Mouse (Mus musculus): Measurements from ENCODE around the gene Etfb. TPM values are rescaled to one million over a fixed set of nuclear protein-coding genes. Genes with fewer than 3 reads are reported as not detected.
A peak's percentile ranks its signal among the peaks of the same experiment; 100 is the strongest.
"Not testable (repeated sequence)": the region's sequence is repeated elsewhere in the genome, so short reads cannot be mapped to it uniquely, and the experiment has no call there.

The Etfb gene
- polyA plus RNA-seq (2016; fragmentation: Nextera tagmentation; extraction: Ambion mirVana), result 226 and 249 TPM in 2 replicates

GRCm38 (mm10) chr7:43443917-43444293, at the start of gene Etfb, which contains the start of gene Gm45233:
Etfb (plus strand) TSS chr7:43444083.
Gm45233 (plus strand) TSS chr7:43444128.
- H3K4me3 ChIP-seq, result peak within 1 kb of the TSS; percentile 66

GRCm38 (mm10) chr7:43399501-43399900, 44.4 kb upstream of the Etfb start:
- Histone ChIP-seq H3K4me3 (no peak overlapping the region), H3K9me3 (no peaks in the 10 kb centered on the region), H3K36me3 (no peaks in the 10 kb centered on the region), H3K27ac (no peak overlapping the region), H3K27me3 (ENCODE audit: insufficient read depth, poor library complexity, severe bottlenecking) (no peaks in the 10 kb centered on the region), H3K4me1 (replicated peaks) (no peaks in the 10 kb centered on the region)
- no peak for DNase-seq (ENCODE audit: low spot score)
- WGBS, result 90% methylated on average over 2 of the region's 2 CpGs

More at GRCm38 (mm10) chr7:43443917-43444293, at the start of gene Etfb, which contains the start of gene Gm45233:
- peak; percentile 95 for DNase-seq (ENCODE audit: low spot score)
- WGBS, result under 1% methylated on average over 27 of the region's 27 CpGs
- peak within 1 kb of the TSS; percentile 88 for H3K27ac ChIP-seq
- H3K9me3 ChIP-seq, result no peaks in the 10 kb centered on the region
- no peaks in the 10 kb centered on the region for H3K36me3 ChIP-seq
- H3K4me1 ChIP-seq (replicated peaks), result peaks cover 22% of the 10 kb centered on the region
- no peaks in the 10 kb centered on the region for H3K27me3 ChIP-seq (ENCODE audit: insufficient read depth, poor library complexity, severe bottlenecking)

GRCm38 (mm10) chr7:43402718-43403117, 41.2 kb upstream of the Etfb start:
- 65% methylated on average over 2 of the region's 2 CpGs for WGBS
- no peak for DNase-seq (ENCODE audit: low spot score)

GRCm38 (mm10) chr7:43407573-43407972, 36.3 kb upstream of the Etfb start:
- DNase-seq (ENCODE audit: low spot score), result no peak
- Histone ChIP-seq H3K27me3 (ENCODE audit: insufficient read depth, poor library complexity, severe bottlenecking) (no peaks in the 10 kb centered on the region), H3K9me3 (no peaks in the 10 kb centered on the region; the same call in 1 of the 2 replicates), H3K36me3 (no peaks in the 10 kb centered on the region), H3K4me3 (no peak overlapping the region), H3K4me1 (replicated peaks) (peaks cover 5% of the 10 kb centered on the region), H3K27ac (no peak overlapping the region)
- WGBS, result 88% methylated on average over 3 of the region's 3 CpGs

More at GRCm38 (mm10) chr7:43402718-43403117, 41.2 kb upstream of the Etfb start:
- Histone ChIP-seq H3K4me1 (replicated peaks) (no peaks in the 10 kb centered on the region), H3K36me3 (no peaks in the 10 kb centered on the region), H3K9me3 (no peaks in the 10 kb centered on the region), H3K4me3 (no peak overlapping the region), H3K27ac (no peak overlapping the region), H3K27me3 (ENCODE audit: insufficient read depth, poor library complexity, severe bottlenecking) (no peaks in the 10 kb centered on the region)

GRCm38 (mm10) chr7:43408131-43408553, 35.7 kb upstream of the Etfb start, which contains the start of gene Siglecg:
Siglecg (plus strand) TSS chr7:43408204.
- Histone ChIP-seq H3K4me3 (no peak within 1 kb of the TSS), H3K27me3 (ENCODE audit: insufficient read depth, poor library complexity, severe bottlenecking) (no peaks in the 10 kb centered on the region), H3K27ac (no peak within 1 kb of the TSS), H3K9me3 (no peaks in the 10 kb centered on the region; the same call in 1 of the 2 replicates), H3K36me3 (no peaks in the 10 kb centered on the region), H3K4me1 (replicated peaks) (peaks cover 5% of the 10 kb centered on the region)
- WGBS, result 80% methylated on average over 4 of the region's 4 CpGs
- DNase-seq (ENCODE audit: low spot score), result no peak

- Histone ChIP-seq H3K4me3 (no peak overlapping the region), H3K27me3 (ENCODE audit: insufficient read depth, poor library complexity, severe bottlenecking) (no peaks in the 10 kb centered on the region), H3K27ac (no peak overlapping the region), H3K4me1 (replicated peaks) (peaks cover 5% of the 10 kb centered on the region), H3K36me3 (no peaks in the 10 kb centered on the region), H3K9me3 (no peaks in the 10 kb centered on the region; the same call in 1 of the 2 replicates)
- no peak for DNase-seq (ENCODE audit: low spot score)
- 73% methylated on average over 3 of the region's 3 CpGs for WGBS
Observed at GRCm38 (mm10) chr7:43409084-43409483, 34.8 kb upstream of the Etfb start.

GRCm38 (mm10) chr7:43411724-43412123, 32.2 kb upstream of the Etfb start:
- not testable (repeated sequence) for H3K4me1 ChIP-seq (replicated peaks); H3K36me3 ChIP-seq; H3K4me3 ChIP-seq; H3K27me3 ChIP-seq (ENCODE audit: insufficient read depth, poor library complexity, severe bottlenecking); H3K9me3 ChIP-seq; H3K27ac ChIP-seq
- peak; percentile 10 for DNase-seq (ENCODE audit: low spot score)
- WGBS, result 29% methylated on average over 4 of the region's 4 CpGs

- H3K4me3 ChIP-seq, result no peak overlapping the region
- H3K9me3 ChIP-seq, result peaks cover 5% of the 10 kb centered on the region; the same call in 1 of the 2 replicates
- WGBS, result 83% methylated on average over 10 of the region's 10 CpGs
- H3K4me1 ChIP-seq (replicated peaks), result no peaks in the 10 kb centered on the region
- peak; percentile 5 for DNase-seq (ENCODE audit: low spot score)
- no peak overlapping the region for H3K27ac ChIP-seq
- no peaks in the 10 kb centered on the region for H3K27me3 ChIP-seq (ENCODE audit: insufficient read depth, poor library complexity, severe bottlenecking)
- no peaks in the 10 kb centered on the region for H3K36me3 ChIP-seq
Observed at GRCm38 (mm10) chr7:43417298-43417697, 26.6 kb upstream of the Etfb start.

- H3K4me3 ChIP-seq, result peak overlapping the region; percentile 21; the same call in 1 of the 2 replicates
- peak; percentile 85 for DNase-seq (ENCODE audit: low spot score)
Observed at GRCm38 (mm10) chr7:43422995-43423617, 20.8 kb upstream of the Etfb start.

GRCm38 (mm10) chr7:43423991-43424625, 19.8 kb upstream of the Etfb start:
- no peak overlapping the region for H3K27ac ChIP-seq
- 0 out of 2 replicates have a peak, but pooled peaks cover 5% of the 10 kb centered on the region for H3K4me1 ChIP-seq (replicated peaks)
- H3K9me3 ChIP-seq, result no peaks in the 10 kb centered on the region
- DNase-seq (ENCODE audit: low spot score), result no peak
- WGBS, result 70% methylated on average over 3 of the region's 3 CpGs
- no peaks in the 10 kb centered on the region for H3K36me3 ChIP-seq
- no peaks in the 10 kb centered on the region for H3K27me3 ChIP-seq (ENCODE audit: insufficient read depth, poor library complexity, severe bottlenecking)
- no peak overlapping the region for H3K4me3 ChIP-seq

More at GRCm38 (mm10) chr7:43422995-43423617, 20.8 kb upstream of the Etfb start:
- no peaks in the 10 kb centered on the region for H3K27me3 ChIP-seq (ENCODE audit: insufficient read depth, poor library complexity, severe bottlenecking)
- no peaks in the 10 kb centered on the region for H3K9me3 ChIP-seq
- WGBS, result 11% methylated on average over 11 of the region's 11 CpGs
- 0 out of 2 replicates have a peak, but pooled peaks cover 5% of the 10 kb centered on the region for H3K4me1 ChIP-seq (replicated peaks)
- no peaks in the 10 kb centered on the region for H3K36me3 ChIP-seq
- H3K27ac ChIP-seq, result no peak overlapping the region

GRCm38 (mm10) chr7:43427406-43427805, 16.5 kb upstream of the Etfb start, which contains the start of gene Lim2:
Lim2 (plus strand) TSS chr7:43427670.
- H3K27ac ChIP-seq, result no peak within 1 kb of the TSS
- H3K9me3 ChIP-seq, result peaks cover 2% of the 10 kb centered on the region; the same call in 1 of the 2 replicates
- WGBS, result 90% methylated on average over 8 of the region's 8 CpGs
- H3K27me3 ChIP-seq (ENCODE audit: insufficient read depth, poor library complexity, severe bottlenecking), result no peaks in the 10 kb centered on the region
- no peak within 1 kb of the TSS for H3K4me3 ChIP-seq
- 0 out of 2 replicates have a peak, but pooled peaks cover 5% of the 10 kb centered on the region for H3K4me1 ChIP-seq (replicated peaks)
- H3K36me3 ChIP-seq, result no peaks in the 10 kb centered on the region
- DNase-seq (ENCODE audit: low spot score), result no peak

GRCm38 (mm10) chr7:43429500-43429899, 14.4 kb upstream of the Etfb start:
- no peaks in the 10 kb centered on the region for H3K36me3 ChIP-seq
- no peak for DNase-seq (ENCODE audit: low spot score)
- peaks cover 2% of the 10 kb centered on the region; the same call in 1 of the 2 replicates for H3K9me3 ChIP-seq
- H3K4me1 ChIP-seq (replicated peaks), result no peaks in the 10 kb centered on the region
- H3K27me3 ChIP-seq (ENCODE audit: insufficient read depth, poor library complexity, severe bottlenecking), result no peaks in the 10 kb centered on the region
- no peak overlapping the region for H3K27ac ChIP-seq
- no peak overlapping the region for H3K4me3 ChIP-seq
- 60% methylated on average over 4 of the region's 4 CpGs for WGBS

GRCm38 (mm10) chr7:43432891-43433290, 11.0 kb upstream of the Etfb start:
- Histone ChIP-seq H3K27me3 (ENCODE audit: insufficient read depth, poor library complexity, severe bottlenecking) (no peaks in the 10 kb centered on the region), H3K9me3 (peaks cover 2% of the 10 kb centered on the region; the same call in 1 of the 2 replicates)

More at GRCm38 (mm10) chr7:43432891-43433290, 11.0 kb upstream of the Etfb start:
- Histone ChIP-seq H3K4me1 (replicated peaks) (no peaks in the 10 kb centered on the region), H3K36me3 (no peaks in the 10 kb centered on the region), H3K27ac (no peak overlapping the region), H3K4me3 (no peak overlapping the region)
- WGBS, result 79% methylated on average over 4 of the region's 4 CpGs
- DNase-seq (ENCODE audit: low spot score), result no peak
